Mouse (Mus musculus): ENCODE data around the gene Bckdk. TPM values are rescaled to one million over a fixed set of nuclear protein-coding genes. Genes with fewer than 3 reads are reported as not detected.

Bckdk gene
- total and polyA plus RNA-seq, 3 experiments, result 104 to 165 (median 131) TPM

- TF ChIP-seq CTCF (IDR thresholded peaks at IDR 0.05) (no peak), POLR2A (IDR thresholded peaks at IDR 0.05; ENCODE audit: insufficient read depth, low read depth, low read length) (no peak), EP300 (IDR thresholded peaks at IDR 0.05; ENCODE audit: insufficient read depth, low read depth, low read length) (no peak)
- no peaks in the 10 kb centered on the region for H3K27me3 ChIP-seq (ENCODE audit: control insufficient read depth, insufficient read depth, low read length)
- no peak overlapping the region for H3K9ac ChIP-seq (ENCODE audit: low read depth, low read length)
- H3K4me1 ChIP-seq (ENCODE audit: control insufficient read depth, insufficient read depth, low read length), result peaks cover 2% of the 10 kb centered on the region
- H3K36me3 ChIP-seq (ENCODE audit: control insufficient read depth, insufficient read depth, low read length), result no peaks in the 10 kb centered on the region
- DNase-seq, result no peak
- H3K4me3 ChIP-seq, result no peak overlapping the region
- no peaks in the 10 kb centered on the region for H3K79me2 ChIP-seq (replicated peaks; ENCODE audit: control insufficient read depth, insufficient read depth, low read length)
- intact Hi-C loops (cut with DNase I), result no loop called here
- WGBS, result 86% methylated on average over 7 of the region's 7 CpGs
- no peak overlapping the region for H3K27ac ChIP-seq
These were observed 6.3 kb upstream of the Bckdk start for GRCm38 (mm10) chr7:127897542-127897941.

GRCm38 (mm10) chr7:127898179-127898956 is 5.5 kb upstream of the Bckdk start:
- no peak overlapping the region for H3K9ac ChIP-seq (ENCODE audit: low read depth, low read length)
- no peaks in the 10 kb centered on the region for H3K36me3 ChIP-seq (ENCODE audit: control insufficient read depth, insufficient read depth, low read length)
- no peak overlapping the region for H3K4me3 ChIP-seq
- intact Hi-C loops (cut with DNase I), result no loop called here
- 40% methylated on average over 10 of the region's 10 CpGs for WGBS
- H3K4me1 ChIP-seq (ENCODE audit: control insufficient read depth, insufficient read depth, low read length), result peaks cover 2% of the 10 kb centered on the region
- no peak for DNase-seq
- H3K27me3 ChIP-seq (ENCODE audit: control insufficient read depth, insufficient read depth, low read length), result no peaks in the 10 kb centered on the region
- no peak overlapping the region for H3K27ac ChIP-seq
- TF ChIP-seq CTCF (IDR thresholded peaks at IDR 0.05), result no peak
- TF ChIP-seq EP300 (IDR thresholded peaks at IDR 0.05; ENCODE audit: insufficient read depth, low read depth, low read length), result no peak
- TF ChIP-seq POLR2A (IDR thresholded peaks at IDR 0.05; ENCODE audit: insufficient read depth, low read depth, low read length), result no peak
- H3K79me2 ChIP-seq (replicated peaks; ENCODE audit: control insufficient read depth, insufficient read depth, low read length), result no peaks in the 10 kb centered on the region

- 20% methylated on average over 7 of the region's 7 CpGs for WGBS
- DNase-seq, result no peak
- no peak overlapping the region for H3K27ac ChIP-seq
- intact Hi-C loops (cut with DNase I), result no loop called here
- no peaks in the 10 kb centered on the region for H3K27me3 ChIP-seq (ENCODE audit: control insufficient read depth, insufficient read depth, low read length)
- TF ChIP-seq EP300 (IDR thresholded peaks at IDR 0.05; ENCODE audit: insufficient read depth, low read depth, low read length) (no peak), CTCF (IDR thresholded peaks at IDR 0.05) (no peak), POLR2A (IDR thresholded peaks at IDR 0.05; ENCODE audit: insufficient read depth, low read depth, low read length) (no peak)
- H3K4me3 ChIP-seq, result no peak overlapping the region
- no peaks in the 10 kb centered on the region for H3K36me3 ChIP-seq (ENCODE audit: control insufficient read depth, insufficient read depth, low read length)
- H3K9ac ChIP-seq (ENCODE audit: low read depth, low read length), result no peak overlapping the region
- H3K79me2 ChIP-seq (replicated peaks; ENCODE audit: control insufficient read depth, insufficient read depth, low read length), result no peaks in the 10 kb centered on the region
- peaks cover 3% of the 10 kb centered on the region for H3K4me1 ChIP-seq (ENCODE audit: control insufficient read depth, insufficient read depth, low read length)
These were observed 3.9 kb upstream of the Bckdk start for GRCm38 (mm10) chr7:127899997-127900396.

- H3K4me3 ChIP-seq, result no peak overlapping the region
- no peak overlapping the region for H3K27ac ChIP-seq
- H3K27me3 ChIP-seq (ENCODE audit: control insufficient read depth, insufficient read depth, low read length), result no peaks in the 10 kb centered on the region
- no peaks in the 10 kb centered on the region for H3K36me3 ChIP-seq (ENCODE audit: control insufficient read depth, insufficient read depth, low read length)
- 77% methylated on average over 2 of the region's 2 CpGs for WGBS
- no peaks in the 10 kb centered on the region for H3K79me2 ChIP-seq (replicated peaks; ENCODE audit: control insufficient read depth, insufficient read depth, low read length)
- intact Hi-C loops (cut with DNase I), result no loop called here
- H3K4me1 ChIP-seq (ENCODE audit: control insufficient read depth, insufficient read depth, low read length), result peaks cover 1% of the 10 kb centered on the region
- TF ChIP-seq EP300 (IDR thresholded peaks at IDR 0.05; ENCODE audit: insufficient read depth, low read depth, low read length), result no peak
- TF ChIP-seq CTCF (IDR thresholded peaks at IDR 0.05), result no peak
- no peak for TF ChIP-seq POLR2A (IDR thresholded peaks at IDR 0.05; ENCODE audit: insufficient read depth, low read depth, low read length)
- no peak overlapping the region for H3K9ac ChIP-seq (ENCODE audit: low read depth, low read length)
- no peak for DNase-seq
These were observed 2.1 kb upstream of the Bckdk start for GRCm38 (mm10) chr7:127901772-127902171.

GRCm38 (mm10) chr7:127907939-127908338 is 4.1 kb downstream of the Bckdk start:
- H3K27ac ChIP-seq, result no peak overlapping the region

GRCm38 (mm10) chr7:127908656-127909055 is 4.8 kb downstream of the Bckdk start:
- H3K79me2 ChIP-seq (replicated peaks; ENCODE audit: control insufficient read depth, insufficient read depth, low read length), result no peaks in the 10 kb centered on the region
- intact Hi-C loops (cut with DNase I), result no loop called here
- no peaks in the 10 kb centered on the region for H3K27me3 ChIP-seq (ENCODE audit: control insufficient read depth, insufficient read depth, low read length)
- no peaks in the 10 kb centered on the region for H3K36me3 ChIP-seq (ENCODE audit: control insufficient read depth, insufficient read depth, low read length)
- no peak overlapping the region for H3K4me3 ChIP-seq
- H3K27ac ChIP-seq, result no peak overlapping the region
- no peak for DNase-seq
- H3K9ac ChIP-seq (ENCODE audit: low read depth, low read length), result no peak overlapping the region
- 79% methylated on average over 4 of the region's 4 CpGs for WGBS
- TF ChIP-seq CTCF (IDR thresholded peaks at IDR 0.05) (no peak), EP300 (IDR thresholded peaks at IDR 0.05; ENCODE audit: insufficient read depth, low read depth, low read length) (no peak), POLR2A (IDR thresholded peaks at IDR 0.05; ENCODE audit: insufficient read depth, low read depth, low read length) (no peak)
- peaks cover 1% of the 10 kb centered on the region for H3K4me1 ChIP-seq (ENCODE audit: control insufficient read depth, insufficient read depth, low read length)

More at GRCm38 (mm10) chr7:127907939-127908338, 4.1 kb downstream of the Bckdk start:
- no peak for TF ChIP-seq CTCF (IDR thresholded peaks at IDR 0.05)
- TF ChIP-seq POLR2A (IDR thresholded peaks at IDR 0.05; ENCODE audit: insufficient read depth, low read depth, low read length), result no peak
- no peak for TF ChIP-seq EP300 (IDR thresholded peaks at IDR 0.05; ENCODE audit: insufficient read depth, low read depth, low read length)
- peaks cover 1% of the 10 kb centered on the region for H3K4me1 ChIP-seq (ENCODE audit: control insufficient read depth, insufficient read depth, low read length)
- intact Hi-C loops (cut with DNase I), result no loop called here
- DNase-seq, result no peak
- WGBS, result 96% methylated on average over 12 of the region's 12 CpGs
- no peaks in the 10 kb centered on the region for H3K36me3 ChIP-seq (ENCODE audit: control insufficient read depth, insufficient read depth, low read length)
- H3K79me2 ChIP-seq (replicated peaks; ENCODE audit: control insufficient read depth, insufficient read depth, low read length), result no peaks in the 10 kb centered on the region
- no peak overlapping the region for H3K4me3 ChIP-seq
- H3K9ac ChIP-seq (ENCODE audit: low read depth, low read length), result no peak overlapping the region
- H3K27me3 ChIP-seq (ENCODE audit: control insufficient read depth, insufficient read depth, low read length), result no peaks in the 10 kb centered on the region
